Mouse (Mus musculus): ENCODE measurements around the gene Dnah9. TPM values are rescaled to one million over a fixed set of nuclear protein-coding genes. Genes with fewer than 3 reads are reported as not detected.

Gene Dnah9
- total RNA-seq (2021) = under 1 TPM; 0.02 to 0.17 TPM
- long read RNA-seq, experiment 1 = 0 reads
- long read RNA-seq, experiment 2 = 0 reads

DNA sequence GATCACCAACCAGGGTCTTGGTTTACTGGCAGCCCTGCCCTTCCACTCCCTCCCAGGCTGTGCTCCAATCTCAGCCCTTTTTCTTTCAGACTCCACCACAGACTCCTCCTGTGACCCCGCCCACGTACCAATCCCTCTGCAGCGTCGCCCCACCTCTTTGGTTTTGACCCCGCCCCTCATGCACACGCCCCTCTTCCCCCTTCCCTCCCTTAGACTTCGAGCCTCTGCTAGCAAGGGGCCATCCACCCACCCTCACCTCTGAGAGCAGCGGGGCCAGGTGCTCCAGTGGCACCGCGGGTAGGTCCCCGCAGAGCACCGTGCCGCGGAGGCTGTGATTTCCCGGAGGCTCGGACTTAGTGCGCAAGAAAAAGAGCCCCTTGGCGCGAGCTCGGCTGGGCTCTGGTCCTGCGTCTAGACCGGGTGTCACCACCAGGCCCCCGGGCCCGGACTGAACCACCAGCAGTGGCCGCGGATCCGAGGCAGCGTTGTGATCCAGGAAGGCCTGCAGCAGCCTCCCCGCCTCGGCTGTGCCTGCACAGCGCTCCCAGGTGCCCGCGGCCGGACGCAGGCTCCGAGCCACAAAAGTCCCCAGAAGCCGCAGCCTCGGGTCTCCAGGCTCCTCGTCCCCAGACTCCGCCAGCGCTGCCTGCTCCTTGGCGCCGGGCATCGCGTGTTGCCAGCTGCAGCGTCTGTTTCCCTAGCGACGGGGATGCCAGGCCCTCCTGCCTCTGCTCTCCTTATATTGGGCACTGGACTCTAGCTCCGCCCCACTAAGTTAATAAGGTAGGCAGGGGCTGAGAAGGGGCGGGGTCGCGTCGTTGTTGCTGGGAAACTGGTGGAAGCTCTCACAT, at the start of gene Dnah9:
Gene Dnah9, minus strand, starts transcription at position 751 of the 851 bp plus-strand sequence.
- peak; percentile 34 to 51 for DNase-seq
- intact Hi-C loops (cut with DNase I) = no loop called here

DNA sequence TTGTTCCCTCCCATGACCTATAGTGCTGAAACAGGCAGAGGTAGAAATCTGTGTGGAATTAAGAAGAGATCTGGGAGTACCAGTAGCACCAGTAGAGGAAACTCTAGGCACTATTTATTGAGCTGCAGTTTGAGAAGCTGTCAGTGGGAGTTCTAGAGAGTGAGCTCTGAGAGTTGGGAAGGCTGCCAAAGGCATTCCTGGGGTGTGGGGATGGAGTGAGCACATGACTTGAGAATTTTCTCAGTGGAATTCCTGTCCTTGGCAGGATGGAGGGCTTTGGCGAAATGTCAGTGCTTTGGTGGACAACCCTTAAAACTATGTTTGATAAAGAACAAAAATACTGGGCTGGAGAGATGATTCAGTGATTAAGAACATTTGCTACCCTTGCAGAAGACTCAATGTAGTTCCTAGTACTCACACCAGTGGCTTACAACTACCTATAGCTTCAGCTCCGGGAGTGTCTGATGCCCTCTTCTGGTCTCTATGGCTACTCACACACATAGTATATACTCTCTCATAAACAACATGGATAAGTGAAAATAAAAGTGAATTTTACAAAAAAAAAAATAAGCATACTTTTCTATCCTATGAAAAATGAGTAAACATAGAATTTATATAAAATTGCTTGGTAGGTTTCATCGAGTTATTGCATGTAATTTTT, 20.4 kb upstream of the Dnah9 start:
- intact Hi-C loops (cut with DNase I) = no loop called here
- DNase-seq = peak; percentile 52 to 80

DNA sequence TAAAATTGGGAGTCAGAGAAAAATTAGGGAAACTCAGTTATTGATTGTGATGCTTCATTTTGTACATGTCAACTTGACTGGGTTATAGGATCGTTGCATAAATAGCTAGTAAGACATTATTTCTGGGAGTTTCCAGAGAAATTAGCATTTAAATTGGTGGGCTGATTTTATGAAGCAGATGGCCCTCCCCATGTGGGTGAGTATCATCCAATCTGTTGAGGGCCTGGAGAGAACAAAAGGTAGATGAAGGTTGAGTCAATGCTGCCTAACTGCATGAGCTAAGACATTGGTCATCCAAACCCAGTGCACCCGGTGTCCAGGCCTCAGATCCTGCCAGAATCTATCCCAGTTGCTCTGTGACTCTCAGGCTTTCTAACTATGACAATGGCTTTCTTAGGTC, 19.8 kb upstream of the Dnah9 start:
- intact Hi-C loops (cut with DNase I) = no loop called here
- DNase-seq = no peak

DNA sequence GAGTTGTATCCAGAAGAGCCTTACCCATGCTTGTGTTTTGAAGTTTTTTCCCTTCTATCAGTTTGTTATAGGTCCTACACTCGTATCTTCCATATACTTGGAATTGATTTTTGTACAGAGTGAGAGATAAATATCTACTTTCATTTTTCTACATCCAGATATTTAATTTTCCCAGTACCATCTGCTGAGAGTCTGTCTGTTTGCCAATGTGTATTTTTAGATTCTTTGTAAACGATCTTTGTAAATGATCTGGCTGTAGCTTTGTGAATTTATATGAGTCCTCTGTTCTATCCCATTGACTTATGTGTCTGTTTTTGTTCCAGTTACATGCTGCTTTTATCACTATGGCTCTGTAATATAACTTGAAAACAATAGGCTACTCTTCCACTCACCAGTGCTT, 9.4 kb upstream of the Dnah9 start:
- intact Hi-C loops (cut with DNase I) = no loop called here
- DNase-seq = no peak

DNA sequence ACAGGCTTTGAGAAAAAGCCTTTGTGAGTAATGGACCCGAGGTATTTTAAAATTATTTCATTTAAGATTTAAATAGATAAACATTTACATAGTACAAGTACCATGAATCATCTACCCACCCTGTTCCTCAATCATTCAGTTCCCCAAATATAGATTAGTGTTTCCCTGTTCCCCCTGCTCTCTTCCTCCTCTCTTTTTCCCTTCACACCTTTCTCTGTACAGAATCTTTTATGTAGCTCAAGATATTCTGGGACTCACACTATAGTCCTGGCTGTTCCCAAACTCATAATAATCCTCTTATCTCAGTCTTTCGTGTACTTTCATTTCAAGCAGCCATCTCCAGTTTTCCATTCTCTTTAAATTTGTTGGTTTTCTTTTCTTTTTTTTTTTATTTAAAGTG, 4.3 kb downstream of the Dnah9 start:
- intact Hi-C loops (cut with DNase I) = no loop called here
- no peak for DNase-seq

DNA sequence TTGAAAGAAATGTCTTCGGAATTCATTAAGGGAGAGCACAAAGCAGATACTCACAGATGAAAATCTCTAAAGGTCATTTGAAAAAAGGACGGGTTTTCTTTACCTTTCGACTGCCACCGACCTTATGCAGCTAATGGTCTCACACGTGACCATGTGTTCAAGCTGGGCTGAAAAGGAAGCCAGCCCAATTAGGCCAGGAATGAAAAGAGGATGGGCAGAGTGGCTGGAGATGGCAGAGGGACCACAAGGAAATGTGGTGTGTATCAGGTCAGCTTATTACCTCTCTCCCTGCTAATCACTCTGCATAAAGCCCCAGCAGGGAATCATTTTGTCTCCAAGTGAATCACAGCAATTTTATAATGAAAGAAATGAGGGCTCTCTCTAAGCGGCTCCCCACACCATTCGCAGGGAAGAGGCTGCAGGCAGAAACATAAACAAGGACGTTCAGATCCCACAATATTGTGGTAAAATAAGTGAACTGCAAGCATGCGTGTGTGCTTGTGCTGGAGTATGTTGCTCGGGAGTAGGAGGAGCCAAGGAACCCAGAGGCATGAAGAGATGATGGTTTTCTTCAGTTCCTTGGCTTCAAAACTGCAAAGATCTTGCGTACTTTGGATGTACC, 27.6 kb downstream of the Dnah9 start:
- intact Hi-C loops (cut with DNase I) = no loop called here
- DNase-seq = no peak

DNA sequence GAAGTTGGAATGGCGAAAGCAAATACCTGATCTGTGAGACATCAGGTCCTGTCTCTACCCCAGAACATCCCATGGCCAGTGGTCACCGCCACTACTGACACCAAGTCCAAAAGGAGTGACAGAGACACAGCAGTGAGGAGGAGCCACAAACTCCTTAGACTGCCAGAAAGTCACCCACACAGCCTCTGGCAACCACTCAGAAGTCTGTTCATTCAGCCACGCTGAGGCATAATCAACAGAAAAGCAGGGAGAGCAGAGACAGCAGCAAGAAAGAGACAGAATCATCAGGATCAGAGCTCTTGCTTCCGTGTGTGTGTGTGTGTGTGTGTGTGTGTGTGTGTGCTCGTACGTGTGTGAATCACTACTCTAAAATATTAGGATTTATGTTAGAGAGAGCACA, 33.5 kb downstream of the Dnah9 start:
- intact Hi-C loops (cut with DNase I) = loop anchor here (5.0 kb wide), 1 partner anchor 727 kb away; no protein-coding TSS in a partner anchor
- no peak for DNase-seq

DNA sequence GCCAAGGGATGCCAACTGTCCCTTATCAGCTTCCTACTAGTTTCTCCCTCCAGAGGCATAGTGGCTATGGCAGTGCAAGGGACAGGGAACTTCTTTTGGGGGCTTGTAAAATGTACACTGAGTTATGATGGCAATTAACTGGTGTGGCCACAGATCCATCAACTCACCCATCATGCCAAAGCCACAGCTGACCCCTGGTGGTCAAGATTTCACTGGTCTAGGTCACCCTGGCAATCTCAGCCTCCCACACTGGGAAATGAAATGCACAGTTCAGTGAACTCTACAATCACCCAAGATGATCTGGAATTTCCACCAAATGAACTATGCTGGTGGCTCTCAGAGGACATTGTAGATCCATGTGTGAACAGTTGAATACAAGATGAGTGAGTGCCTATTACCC, 42.2 kb downstream of the Dnah9 start:
- intact Hi-C loops (cut with DNase I) = no loop called here
- DNase-seq = no peak

DNA sequence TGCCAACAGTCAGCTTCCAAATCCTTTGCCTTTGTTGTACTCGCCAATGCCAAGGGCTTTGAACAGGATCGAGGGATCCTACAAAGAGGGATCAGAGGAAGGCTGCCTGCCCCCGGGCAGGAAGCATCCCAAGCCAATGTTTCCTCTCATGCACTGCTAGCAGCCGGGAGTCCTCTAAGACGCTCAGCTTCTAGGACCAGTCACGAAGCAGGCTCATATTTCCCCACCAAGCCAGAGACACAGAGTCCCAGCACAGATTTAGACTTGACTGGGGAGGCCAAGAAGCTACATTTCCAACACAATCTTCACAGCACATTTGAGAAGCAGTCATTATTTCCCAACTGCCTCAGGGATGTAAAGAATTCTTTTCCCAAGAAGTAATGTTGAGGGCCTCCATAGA, 43.9 kb downstream of the Dnah9 start:
- intact Hi-C loops (cut with DNase I) = loop anchor here (5.0 kb wide), 1 partner anchor 748 kb away; no protein-coding TSS in a partner anchor
- DNase-seq = no peak

DNA sequence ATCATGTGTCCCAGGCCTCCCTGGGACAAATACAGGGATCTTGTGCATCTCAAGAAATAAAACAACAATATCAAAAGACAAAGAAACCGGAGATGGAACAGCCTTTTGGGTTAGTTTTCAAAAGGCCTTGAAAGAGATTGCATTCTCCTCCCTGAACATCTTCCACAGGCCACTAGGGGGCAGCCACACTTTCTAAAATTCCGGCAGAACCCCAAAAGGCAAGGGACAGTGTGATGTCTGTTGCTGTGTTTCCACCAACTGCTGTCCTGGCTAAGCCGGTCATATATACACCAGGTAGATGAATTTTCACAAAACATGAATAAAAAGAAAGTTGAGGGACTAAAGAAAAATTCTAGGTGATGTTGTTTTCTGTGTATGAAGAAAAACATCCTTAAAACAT, 46.3 kb downstream of the Dnah9 start:
- DNase-seq = peak; percentile 47 to 62
- intact Hi-C loops (cut with DNase I) = loop anchor here (2.0 to 5.0 kb wide), 2 partner anchors 379 to 750 kb away; no protein-coding TSS in a partner anchor

DNA sequence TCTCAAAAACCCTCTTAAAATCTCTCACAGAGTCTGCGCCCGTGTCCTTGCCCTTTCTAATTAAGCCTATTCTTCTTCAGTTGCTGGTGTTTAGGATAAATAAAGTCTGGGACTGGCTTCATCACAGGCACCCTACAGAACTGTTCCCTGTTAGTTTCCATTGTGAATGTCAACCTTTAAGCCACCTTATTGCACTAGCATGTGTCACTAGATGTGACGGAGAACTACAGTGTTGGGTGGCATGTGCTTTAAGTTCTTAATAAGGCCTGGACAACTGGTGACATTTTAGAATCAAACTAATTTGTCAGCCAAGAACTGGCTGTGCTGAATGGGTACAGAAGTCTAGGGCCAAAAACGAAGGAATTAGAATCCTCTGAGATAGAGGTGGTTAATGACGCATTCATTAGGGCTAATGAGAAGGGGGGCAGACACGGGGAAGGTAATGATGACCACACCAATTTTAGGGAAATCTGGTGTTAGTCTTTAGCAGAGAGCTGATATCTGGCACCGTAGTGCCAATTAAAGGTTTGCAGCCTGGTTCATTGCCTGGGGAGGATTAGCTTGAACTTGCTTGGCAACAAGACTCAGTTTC, 84.6 kb downstream of the Dnah9 start:
- intact Hi-C loops (cut with DNase I) = no loop called here
- no peak for DNase-seq

DNA sequence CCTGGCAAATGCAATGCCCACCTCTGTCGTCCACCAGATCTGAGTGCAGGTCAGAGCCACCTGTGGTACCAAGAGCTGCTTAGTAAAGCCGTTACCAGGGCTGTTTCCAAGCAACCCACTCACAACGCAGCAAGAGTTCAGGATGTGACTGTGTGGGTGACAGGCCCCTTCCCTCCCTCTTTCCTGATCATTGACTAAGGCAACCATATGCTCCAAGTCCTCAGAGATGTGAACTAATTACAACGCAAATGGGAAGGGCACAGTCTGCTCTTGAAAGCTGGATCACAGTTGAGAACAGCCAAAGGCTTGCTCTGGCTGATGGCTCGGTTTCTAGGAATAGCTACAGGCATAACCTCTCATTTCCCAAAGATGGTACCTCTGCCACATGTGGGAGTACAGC, 95.4 kb downstream of the Dnah9 start:
- intact Hi-C loops (cut with DNase I) = no loop called here
- DNase-seq = no peak

DNA sequence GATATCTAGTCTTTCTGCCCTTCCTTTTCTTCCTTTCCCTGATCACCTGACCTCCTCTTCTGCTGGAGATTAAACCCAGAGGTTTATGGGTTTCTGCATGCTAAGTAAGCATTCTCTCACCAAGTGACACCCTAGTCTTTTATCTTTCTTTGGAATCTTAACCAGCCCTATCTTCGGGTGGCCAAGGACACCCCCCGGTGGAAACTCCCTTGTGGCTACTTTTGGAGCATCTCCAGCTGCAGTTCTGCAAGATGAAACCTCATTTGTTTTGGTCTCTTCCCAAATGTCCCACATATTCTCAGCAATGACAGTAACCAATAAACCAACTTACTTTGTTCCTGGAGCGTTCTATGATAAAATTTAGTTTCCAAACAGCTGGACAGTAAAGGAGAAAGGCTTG, 109.4 kb downstream of the Dnah9 start:
- intact Hi-C loops (cut with DNase I) = no loop called here
- no peak for DNase-seq

DNA sequence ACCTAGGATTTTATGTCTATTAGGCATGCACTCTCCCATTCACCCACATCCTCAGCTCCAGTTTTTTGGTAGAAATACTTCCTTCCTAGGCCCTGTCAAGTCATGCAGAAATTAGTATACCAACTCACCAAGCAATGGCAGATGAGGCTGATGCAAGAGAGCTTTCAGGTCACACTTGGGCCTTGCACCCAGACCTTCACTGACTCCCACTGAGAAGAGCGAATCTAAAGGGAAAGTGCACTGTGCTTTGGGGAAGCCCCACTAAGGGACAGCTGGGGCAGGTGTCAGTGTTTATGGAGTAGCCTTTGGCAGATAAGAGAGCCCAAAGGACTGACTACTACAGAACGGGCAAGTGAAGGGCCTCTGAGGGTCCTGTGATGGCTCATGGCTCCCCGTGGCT, 117.1 kb downstream of the Dnah9 start:
- intact Hi-C loops (cut with DNase I) = no loop called here
- DNase-seq = no peak

DNA sequence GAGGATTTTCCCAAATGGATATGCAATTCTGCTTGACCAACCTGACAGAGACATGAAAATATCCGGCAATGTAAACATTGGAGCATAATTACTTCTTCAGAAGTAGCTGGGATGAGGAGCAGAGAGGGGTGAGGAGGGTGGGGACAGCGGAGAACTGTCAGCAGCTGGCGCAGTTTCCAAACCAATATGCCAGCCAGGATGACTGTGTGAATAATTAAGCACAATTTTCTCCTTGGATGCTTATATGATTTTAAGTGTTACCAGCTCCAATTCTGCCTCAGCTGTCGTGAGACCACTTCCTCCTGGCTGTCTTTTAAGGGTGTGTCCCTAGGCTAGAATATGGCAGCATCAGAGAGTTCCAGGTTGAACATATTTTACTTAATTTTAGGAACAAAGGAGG, 119.2 kb downstream of the Dnah9 start:
- no peak for DNase-seq
- intact Hi-C loops (cut with DNase I) = no loop called here

DNA sequence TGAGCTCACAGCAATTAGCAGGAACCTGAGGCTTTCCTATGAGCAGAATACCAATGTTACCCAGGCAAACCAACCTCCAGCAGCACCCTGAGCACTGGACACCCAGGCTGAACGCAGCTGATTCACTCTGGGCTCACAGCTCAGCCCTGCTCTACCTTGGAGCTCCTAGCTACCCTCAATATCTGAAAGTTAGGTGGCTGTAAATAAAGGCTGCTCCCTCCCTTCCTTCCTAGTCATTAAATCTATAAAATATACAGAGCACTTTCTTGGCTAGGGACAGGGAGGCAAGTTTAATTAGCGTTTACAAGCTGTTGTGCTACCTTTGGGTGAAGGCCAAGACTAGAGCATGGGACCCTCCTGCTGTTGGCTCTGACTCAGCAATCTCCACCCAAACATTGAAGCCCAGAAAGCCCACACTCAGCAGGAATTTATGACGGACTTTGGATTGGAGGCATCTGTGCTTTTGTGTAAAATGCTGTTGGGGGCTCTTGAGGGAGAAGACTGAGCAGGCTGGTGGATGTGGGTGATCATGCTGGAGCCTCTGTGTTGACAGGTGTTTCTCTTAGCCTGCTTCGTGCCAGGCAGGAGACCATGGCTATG, 121.7 kb downstream of the Dnah9 start:
- intact Hi-C loops (cut with DNase I) = no loop called here
- DNase-seq = no peak

DNA sequence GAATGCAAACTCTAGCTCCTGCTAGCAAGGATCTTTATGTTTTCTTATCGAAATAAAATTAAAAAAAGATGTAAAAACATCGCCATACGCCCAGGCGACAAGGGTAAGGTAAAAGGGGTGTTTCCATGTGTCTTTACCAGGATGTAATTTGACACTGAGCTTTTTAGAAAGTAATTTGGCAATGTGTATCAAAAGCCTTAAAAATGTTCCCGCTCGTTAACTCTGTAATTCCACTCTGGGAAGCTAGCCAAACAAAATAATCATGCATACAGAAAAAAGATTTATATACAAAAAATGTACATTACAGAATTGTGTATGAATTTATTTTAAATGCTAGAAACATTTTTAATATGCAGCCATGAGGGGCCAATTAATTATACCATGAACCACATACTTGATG, 124.7 kb downstream of the Dnah9 start:
- intact Hi-C loops (cut with DNase I) = no loop called here
- DNase-seq = no peak

DNA sequence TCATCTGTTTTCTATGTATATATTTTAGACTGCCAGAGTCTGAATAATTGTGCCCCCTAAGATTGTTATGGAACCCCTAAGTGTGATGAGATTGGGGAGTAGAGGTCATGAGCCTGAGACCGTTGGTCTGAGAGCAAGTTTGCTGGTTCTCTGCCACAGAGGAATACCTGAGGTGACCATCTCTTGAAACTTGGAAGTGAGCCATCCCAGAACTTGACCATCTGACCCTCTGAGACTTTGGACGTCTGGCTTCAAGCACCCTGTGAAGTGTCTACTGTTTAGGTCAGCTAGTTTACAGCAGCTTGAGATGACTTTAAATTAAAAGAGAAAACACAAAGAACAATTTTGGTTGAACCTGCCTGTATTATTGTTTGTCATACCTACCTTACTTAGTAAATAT, 125.8 kb downstream of the Dnah9 start:
- intact Hi-C loops (cut with DNase I) = no loop called here
- DNase-seq = no peak

DNA sequence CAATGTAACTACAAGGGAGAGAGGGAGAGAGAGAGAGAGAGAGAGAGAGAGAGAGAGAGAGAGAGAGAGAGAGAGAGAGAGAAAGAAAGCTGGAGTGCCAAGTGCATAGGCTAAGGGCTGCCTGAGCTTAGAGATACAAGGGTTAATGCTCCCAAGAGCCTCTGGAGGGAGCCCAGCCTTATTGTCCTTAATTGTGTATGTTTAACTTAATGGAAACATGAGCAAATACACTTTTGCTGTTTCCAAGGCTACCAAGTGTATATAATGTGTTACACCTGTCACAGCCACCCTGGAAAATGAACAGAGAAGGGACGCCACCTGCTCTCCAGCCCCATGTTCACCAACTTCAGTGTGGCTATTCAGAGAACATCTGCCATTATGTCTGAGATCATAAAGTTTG, 142.6 kb downstream of the Dnah9 start:
- intact Hi-C loops (cut with DNase I) = no loop called here
- DNase-seq = no peak

DNA sequence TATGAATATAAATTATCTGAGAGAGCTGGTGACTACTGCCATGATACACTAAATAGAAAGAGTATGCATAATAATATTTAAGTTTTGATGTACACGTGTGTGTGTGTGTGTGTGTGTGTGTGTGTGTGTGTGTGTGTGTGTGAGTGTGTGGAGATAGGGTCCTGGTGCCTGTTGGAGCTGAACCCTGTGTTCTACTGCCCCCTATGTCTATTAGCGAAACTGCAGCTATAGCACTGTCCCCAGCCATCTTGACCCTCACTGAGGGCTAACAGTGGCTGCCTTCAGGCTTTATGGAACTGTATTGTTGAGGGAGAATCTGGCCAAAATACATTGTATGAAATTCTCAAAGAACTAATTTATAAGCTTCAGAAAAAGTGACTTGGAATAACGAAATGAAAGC, 192.5 kb downstream of the Dnah9 start:
- DNase-seq = no peak
- intact Hi-C loops (cut with DNase I) = no loop called here

DNA sequence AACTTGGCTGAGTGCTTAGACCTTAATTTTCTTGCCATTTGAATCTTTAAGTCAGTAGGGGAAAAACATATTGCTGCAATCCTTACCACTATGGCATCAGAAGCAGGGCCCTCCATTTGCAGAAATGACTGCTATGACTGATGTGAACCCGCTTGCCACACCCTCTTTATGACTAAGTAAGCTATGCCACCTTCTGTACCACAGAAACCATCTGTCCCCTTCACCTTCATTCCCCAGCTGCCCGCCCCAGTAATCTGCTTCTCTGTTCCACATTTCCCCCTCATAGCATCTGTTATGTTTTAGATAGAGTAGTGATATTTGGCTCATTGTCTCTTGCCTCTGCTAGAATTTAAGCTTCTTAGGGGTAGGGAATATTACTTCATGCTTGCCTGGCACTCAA, 237.6 kb downstream of the Dnah9 start:
- intact Hi-C loops (cut with DNase I) = no loop called here
- no peak for DNase-seq

Data from heart, postnatal 14 days (tissue).